Mouse (Mus musculus): ENCODE results near the gene Col24a1.
"Not testable (repeated sequence)": the region's sequence is repeated elsewhere in the genome, so short reads cannot be mapped to it uniquely, and the experiment has no call there.

The Col24a1 gene

DNA sequence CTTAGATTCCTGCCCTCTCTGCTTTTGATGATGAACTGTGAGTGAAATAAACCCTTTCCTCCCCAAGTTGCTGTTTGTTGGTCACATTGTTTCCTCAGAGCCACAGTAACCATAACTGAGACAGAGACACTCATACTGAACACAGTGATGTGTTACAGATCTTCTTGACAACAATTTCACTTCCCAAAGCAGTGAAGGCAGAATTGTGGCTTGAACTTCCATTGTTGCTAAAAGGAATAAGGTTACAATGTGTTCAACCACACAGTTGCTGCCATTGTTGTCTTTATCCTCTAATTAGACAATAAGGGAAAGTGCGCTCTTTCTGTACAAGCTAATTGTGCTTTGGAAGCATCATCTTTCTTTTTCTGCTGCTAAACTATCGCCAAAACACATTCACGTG lies 61.7 kb downstream of the Col24a1 start:
- DNase-seq (ENCODE audit: low spot score in 2 of 2) = no peak

DNA sequence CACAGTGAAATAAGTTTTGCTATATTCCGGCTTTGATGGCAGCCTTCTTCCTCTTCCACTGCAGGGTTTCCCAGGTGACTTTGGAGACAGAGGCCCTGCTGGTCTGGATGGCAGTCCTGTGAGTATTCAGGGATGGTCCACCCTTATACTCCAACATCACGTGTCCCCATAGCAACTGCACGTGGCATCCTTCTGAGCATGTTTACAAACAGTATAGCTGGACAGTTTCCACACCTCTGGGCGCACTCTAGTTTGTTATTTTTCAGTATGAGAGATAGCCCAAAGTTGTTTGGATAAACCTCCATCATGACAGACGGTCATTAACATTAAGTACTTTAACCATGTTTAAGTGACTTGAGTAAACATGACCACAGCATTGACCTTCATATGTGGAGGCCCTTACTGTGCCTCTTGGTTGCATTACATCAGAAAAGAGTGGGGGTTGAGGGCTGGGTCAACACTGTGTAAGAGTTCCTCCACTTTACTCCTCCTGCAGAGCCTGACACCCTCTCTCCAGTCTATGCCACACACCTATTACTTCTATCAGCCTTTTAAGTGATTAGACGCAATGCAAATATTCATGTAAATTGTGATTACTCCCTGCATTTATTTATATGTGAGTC lies 64.7 kb downstream of the Col24a1 start:
- DNase-seq (ENCODE audit: low spot score in 2 of 2) = no peak

DNA sequence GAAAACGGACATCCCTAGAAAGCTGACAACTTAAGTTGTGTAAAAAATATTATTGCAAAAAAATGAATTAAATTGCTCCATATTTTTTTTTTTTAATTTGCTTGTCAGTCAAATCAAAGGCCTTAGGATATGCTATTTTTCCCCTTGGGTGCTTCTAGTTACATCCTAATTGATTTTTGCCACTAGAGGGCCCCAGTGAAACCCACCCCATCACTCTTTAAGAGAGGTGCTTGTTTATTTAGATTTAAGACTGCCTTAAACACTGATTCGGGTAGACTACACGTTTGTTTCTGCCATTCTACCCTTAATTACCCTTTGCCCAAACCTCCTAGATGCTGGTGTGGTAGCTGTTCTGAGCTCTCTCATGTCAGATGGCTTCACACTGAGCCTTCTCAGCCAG lies 73.0 kb downstream of the Col24a1 start:
- no peak for DNase-seq (ENCODE audit: low spot score in 2 of 2)

DNA sequence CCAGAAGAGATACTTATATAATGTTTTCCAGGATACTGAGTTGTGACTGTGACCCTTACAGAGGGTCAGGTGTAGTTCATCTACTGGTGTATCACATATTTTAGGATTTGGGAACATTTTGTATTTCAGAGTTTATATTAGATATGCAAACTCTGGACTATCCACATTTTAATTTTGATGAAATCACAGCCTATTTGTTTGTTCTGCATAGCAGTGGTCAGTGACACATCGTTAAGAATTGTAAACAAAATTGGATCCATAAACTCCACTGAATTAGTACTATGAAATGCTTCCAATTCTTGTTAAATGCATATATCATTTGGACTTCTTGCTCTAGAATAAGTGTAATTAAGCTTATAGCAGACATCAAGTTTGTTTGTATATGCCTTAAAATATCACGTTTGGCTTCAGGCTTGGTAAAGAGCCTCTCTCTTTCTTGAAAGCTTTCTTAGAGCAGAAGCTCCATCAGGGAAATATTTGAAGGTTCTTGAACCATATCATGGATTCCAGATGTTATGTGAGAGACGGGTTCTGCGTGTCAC lies 75.0 kb downstream of the Col24a1 start:
- no peak for DNase-seq (ENCODE audit: low spot score in 2 of 2)

DNA sequence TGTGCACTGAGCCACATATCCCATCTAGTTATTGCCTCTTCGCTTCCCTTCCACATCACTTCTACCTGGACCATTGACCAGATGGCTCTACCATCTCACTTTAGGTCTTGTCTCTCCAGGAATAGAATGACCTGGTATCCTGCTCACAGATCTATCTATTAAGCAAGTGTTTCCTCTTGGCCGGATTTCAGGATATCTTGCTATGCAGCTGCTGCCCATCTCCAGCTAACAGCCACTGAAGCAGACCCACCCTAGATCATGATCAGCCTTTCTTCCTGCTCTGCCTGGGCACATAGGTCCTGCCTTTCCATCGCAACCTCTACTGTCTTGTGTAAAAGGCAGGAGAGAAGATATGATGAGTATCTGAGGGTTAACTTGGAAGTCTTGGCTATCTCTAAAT lies 84.0 kb downstream of the Col24a1 start:
- no peak for DNase-seq (ENCODE audit: low spot score in 2 of 2)

DNA sequence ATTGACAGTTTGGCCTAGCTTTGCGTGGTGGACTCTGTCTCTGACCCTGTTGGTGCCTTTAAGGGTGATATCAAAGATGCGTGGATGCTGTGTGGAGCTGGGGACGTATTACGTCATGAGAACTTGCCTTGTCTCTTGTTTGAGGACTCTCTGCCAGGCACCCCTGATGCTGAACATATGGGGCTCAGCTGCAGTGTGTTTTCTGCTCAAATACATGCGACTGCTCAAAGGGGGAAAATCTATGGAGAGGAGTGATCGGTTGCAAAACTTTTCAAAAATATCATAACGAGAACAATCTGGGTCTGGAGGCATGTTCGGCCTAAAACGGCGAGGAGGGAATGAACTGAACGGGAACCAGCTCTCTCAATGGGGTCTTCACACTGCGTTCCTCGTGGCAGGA lies 90.8 kb downstream of the Col24a1 start:
- no peak for DNase-seq (ENCODE audit: low spot score in 2 of 2)

DNA sequence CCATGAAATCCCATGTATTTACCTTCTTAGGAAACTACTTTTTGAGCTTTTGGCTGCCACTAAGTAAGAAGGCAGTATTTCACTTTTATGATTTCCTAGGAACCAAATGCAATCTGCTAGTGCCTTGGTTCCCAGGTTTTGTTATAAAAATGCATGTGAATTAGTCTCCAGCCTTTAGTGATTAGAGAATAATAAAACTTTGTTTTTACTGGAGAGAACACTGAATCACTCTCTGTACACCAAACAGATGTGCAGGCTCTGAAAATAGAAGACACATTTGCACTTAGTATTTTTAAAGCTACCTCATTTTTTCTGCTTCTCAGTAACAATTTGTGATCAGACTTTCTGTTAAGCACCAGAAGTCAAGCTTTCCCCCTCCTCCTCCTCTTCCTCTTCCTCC lies 94.2 kb downstream of the Col24a1 start:
- DNase-seq (ENCODE audit: low spot score in 2 of 2) = no peak

DNA sequence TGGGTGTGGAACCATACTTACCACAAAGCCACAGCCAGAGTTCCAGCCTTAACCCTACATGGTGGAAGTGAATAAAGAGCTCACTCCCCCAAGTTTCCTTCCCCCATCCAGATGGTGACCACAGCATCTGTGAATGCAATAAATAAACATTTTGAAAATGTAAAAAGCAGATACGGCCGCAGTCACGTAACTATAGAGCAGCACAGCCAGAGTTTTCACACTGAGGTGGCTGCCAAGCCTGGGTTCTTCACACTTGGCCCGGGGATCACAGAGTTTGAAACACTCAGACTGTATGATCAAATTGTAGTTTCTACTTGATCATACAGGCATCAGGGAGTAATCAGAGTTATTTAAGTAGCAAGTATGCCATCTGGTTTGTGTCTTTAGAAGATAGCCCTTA lies 98.4 kb downstream of the Col24a1 start:
- no peak for DNase-seq (ENCODE audit: low spot score in 2 of 2)

DNA sequence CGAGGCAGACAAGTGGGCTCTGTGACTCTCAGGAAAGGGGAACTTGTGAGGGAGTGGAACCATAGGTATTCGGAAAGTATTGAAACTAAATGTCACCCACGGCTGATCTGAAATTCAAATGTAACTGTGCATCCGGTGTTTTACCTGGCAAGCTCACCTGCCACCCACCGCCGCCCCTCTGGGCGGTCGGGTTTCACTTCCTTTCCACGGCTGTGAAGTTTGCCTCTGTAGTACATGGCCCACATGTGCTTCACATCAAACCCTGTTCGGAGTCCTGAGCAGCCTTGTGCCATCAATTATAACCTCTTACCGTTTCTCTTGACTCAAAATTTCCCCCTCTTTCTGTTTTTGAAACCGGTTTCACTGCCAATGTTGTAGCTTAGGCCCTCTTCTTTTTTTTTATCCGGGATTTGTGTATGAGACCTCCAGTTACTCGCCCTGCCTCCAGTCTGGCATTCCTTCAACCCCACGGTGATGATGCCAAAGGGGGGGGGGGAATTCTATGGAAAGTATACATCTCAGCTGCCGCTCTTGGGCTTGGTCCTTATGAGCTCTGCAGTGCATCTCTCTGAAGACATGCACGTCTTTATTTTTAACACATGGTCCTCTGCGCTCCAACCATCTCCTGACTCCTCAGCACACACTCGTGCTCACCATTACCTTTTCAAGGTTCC lies 99.9 kb downstream of the Col24a1 start:
- no peak for DNase-seq (ENCODE audit: low spot score in 2 of 2)

DNA sequence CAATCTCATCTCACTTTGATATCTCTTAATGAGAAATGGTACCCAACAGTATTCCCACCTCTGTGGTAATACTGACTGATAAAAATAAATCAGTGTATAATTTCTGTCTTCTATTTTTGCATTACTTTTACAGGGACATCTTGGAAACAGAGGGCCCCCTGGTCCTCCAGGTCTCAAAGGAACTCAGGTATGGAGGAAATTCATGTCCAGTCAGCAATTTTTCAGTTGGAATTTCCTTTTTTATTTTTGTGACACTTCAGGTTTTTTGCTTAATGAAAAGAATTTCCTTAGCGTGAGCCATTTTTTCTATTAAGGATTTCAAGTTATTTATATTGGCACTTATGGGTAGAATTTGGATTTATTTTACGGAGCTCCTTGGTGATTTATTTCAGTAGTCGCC lies 106.9 kb downstream of the Col24a1 start:
- no peak for DNase-seq (ENCODE audit: low spot score in 2 of 2)

DNA sequence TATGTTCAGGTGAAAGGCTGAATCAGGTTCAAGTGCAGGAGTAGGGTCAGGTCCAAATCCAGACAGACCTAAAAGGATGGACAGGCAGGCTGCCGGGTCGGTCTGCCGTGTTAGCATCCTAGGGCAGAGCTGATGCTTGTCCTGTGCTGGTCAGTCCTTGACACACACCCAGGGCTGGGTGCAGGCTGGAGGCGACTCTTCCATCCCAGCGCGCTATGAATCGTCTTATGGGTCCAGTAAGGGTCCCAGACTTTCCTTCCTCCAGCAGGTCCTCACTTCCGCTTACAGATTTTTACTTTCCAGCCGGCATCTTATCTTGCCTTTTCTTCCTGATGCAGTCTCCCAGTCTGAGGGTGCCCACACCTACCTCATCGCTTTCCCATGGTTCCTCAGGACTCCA lies 110.0 kb downstream of the Col24a1 start:
- DNase-seq (ENCODE audit: low spot score in 2 of 2) = no peak

DNA sequence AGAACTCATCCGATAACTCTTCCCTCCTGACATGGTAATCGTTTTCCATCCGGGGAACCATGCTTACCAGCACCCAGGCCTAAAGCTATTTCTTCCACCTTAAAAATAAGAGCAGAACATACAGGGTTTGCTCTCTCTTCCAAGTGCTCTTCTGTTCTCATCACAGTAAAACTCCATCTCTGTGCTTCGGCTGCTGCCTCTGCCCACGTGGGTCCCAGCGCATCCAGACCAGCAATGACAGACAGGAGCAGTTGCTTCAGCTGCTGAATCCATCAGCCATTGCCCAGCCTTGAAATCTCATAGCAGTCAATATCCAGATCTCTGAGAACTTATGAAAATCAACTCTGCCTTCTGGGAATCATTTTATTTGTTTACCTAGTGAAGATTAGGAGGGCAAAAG lies 110.7 kb downstream of the Col24a1 start:
- no peak for DNase-seq (ENCODE audit: low spot score in 2 of 2)

DNA sequence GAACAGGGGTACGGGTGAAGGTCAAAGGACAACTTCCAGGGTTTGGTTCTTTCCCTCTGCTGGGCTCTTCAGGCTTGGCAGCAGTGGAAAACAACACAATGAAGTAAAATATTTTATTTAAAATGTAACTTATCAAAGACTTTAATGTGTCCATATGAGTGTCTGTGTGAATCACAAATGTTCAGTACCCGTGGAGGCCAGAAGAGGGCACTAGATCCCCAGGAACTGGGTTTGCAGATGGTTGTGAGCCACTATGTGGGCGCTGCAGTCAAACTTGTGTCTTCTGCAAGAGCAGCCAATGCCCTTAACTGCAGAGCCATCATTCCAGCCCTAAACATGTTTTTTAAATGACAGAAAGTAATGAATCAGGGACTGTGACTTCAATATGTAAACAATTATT lies 115.8 kb downstream of the Col24a1 start:
- no peak for DNase-seq (ENCODE audit: low spot score in 2 of 2)

DNA sequence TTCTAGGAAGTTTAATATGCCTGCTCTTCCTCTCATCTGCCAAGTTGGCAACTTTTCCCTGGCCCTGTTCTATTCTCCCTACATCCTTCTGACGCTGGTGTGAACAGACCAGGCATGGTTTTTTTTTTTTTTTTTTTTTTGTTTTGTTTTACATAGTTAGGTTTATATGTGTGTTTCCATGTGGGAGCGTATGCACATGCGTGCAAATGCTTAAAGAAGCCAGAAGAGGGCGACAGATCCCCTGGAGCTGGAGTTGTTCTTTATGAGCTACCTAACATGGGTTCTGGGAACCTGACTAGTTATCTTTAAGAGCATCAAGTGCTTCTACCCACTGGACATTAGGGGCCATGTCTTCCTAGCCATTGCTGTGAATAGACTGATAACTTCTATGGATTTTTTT lies 119.9 kb downstream of the Col24a1 start:
- DNase-seq (ENCODE audit: low spot score in 2 of 2) = no peak

DNA sequence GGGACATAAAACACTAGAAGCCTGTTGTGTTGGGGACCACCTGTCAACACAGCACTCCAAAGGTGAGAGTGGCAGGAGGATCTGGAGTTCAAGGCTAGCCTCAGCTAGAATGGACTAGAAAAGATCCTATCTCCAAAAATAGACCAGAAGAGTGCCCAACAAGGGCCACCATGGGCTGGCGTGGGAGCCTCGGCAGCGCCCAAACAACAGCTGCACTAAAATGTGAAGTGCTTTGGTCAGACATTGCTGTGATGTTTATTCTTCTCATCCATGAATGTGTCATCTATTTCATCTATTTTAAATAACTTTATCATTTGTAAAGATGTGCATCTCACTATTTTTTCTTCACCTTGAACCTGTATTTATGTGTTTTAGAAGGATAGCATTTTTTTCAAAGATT lies 122.1 kb downstream of the Col24a1 start:
- no peak for DNase-seq (ENCODE audit: low spot score in 2 of 2)

DNA sequence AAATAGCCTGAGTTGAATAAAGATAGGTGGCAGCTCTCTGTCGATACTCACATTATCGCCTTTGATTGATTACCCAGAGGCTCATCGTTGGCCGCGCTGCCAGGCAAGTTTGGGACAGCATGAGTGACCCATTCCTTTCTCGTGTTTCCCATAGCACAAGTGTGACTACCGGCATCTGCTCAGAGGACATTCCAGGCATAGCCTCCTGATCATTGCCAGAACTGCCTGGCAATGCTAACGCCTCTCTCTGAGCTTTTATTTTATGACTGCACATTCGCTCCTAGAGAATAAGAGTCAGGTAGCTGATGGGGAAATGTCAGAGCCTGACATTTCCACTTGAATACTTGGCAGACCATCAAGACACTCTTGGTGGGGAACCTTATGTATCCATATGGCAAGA lies 125.5 kb downstream of the Col24a1 start:
- no peak for DNase-seq (ENCODE audit: low spot score in 2 of 2)

DNA sequence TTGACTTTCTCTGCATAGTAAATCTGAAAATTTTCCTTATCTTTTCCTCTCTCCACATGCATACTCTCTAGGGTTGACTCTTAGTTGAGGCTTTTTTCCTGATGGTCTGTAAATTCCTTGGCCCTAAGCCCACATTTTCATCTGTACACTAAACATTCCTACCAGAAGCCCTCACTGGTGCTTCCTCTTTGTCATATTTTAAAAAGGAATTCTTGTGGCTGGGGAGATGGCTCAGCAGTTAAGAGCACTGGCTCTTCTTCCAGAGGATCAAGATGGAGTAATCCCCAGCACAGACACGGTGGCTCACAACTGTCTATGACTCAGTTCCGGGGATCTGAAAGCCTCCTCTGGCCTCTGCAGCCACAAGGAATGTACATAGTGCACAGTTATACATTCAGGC lies 128.1 kb downstream of the Col24a1 start:
- DNase-seq (ENCODE audit: low spot score in 2 of 2) = no peak

DNA sequence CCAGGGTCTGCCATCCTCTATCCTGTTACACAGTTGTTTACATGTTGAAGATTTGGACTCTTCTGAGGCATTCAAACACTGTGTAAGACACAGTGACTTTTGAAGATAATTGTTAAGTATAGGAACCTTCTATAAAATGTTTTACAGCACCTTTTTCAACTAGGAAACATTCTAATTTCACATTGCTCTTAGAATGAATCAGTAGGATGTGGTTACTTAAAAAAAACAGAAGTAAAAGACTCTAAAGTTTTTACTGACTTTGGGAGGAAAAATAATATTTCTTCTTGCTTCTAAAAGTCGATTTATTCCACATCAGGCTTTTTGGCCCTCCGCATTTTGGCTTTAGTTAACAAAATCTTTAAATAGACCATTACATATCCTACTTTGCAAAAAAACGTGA lies 129.8 kb downstream of the Col24a1 start:
- DNase-seq (ENCODE audit: low spot score in 2 of 2) = no peak

DNA sequence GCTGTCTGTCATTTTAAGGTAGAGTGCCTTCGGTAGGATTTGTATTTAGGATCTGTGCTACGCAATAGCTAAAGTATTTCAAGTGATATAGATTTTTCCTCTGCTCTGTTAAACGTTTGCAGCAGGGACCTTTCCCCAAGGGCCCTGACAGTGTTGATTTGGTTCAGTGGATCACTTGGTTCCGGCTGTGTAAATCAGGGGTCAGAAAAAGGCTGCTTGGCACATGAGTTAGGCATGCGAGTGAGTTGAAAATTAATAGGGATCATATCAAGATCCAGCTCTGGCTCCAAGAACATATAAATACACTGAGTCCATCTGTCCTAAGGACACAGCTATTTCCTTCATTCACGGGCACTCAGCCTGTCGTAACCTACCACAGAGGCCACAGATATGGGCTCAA lies 146.1 kb downstream of the Col24a1 start:
- no peak for DNase-seq (ENCODE audit: low spot score in 2 of 2)

DNA sequence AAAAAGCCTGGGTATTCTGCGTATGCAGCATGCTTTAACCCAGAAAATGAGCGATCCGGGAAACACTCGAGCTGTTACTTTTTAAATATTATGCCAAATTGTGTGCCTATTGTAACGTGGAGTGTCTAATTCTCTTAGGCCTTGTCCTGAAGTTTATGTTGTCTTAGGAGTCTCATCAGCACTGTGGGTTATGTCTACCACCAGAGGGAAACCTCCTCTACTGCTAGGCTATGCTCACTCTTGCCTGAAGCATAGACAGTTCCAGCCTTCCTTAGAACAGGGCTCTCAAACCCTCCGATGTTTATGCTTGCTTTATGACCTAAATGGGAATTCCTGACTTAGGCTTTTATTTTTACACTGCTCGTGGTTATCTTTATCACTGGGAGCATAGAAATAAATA lies 146.8 kb downstream of the Col24a1 start:
- no peak for DNase-seq (ENCODE audit: low spot score in 2 of 2)

DNA sequence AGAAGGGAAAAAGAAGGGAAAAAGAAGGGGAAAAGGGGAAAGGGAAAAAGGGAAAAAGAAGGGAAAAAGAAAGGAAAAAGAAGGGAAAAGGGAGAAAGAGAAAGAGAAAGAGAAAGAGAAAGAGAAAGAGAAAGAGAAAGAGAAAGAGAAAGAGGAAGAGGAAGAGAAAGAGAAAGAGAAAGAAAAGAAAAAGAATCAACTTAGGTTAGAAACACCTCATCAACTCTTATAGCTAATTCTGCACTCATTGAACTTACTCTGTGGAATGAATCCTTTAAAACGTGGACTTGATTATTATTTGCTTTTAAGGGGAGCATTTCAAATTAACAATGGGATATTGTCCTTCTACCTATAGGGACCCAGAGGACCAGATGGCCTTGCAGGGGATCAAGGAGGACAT lies 148.7 kb downstream of the Col24a1 start:
- no peak for DNase-seq (ENCODE audit: low spot score in 2 of 2)

DNA sequence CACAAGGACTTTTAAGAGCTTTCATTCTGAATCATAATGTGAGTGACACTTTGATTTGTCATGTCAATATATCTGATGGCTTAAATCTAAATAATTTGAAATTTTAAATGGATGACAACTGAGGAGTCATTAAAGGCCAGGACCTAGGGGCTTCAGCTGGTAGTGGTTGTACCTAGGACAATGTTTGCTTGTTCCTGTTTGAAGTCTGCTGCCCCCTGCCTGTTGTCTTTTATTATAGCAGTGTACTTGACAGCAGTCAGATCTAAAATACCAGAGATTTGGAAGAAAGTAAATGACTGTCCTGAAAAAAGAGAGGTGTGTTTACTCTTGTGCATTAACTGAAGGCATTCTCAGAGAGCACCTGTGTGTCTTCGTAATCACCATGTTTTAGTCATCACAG lies 150.0 kb downstream of the Col24a1 start:
- DNase-seq (ENCODE audit: low spot score in 2 of 2) = peak in 1 of 2 experiments; percentile 8

DNA sequence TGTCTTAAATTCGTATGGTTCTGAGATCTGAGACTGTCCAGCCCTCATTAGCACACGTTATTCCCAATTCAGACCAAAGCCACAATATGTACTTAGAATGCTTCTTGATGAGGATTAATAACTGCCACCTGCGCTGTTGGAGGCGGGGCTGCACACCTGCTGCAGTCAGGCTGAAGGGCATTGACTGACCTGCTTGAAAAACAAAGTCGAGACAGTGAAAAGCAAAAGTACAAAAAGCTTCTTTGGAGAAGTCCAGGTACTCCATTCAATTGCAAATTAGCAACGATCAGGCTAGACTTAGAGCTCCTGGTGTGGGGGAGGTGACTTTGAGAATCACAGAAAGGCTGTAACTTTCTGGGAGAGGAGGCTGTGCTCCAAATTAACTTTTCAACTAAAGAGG lies 150.9 kb downstream of the Col24a1 start:
- not testable (repeated sequence) for DNase-seq (ENCODE audit: low spot score in 2 of 2)

DNA sequence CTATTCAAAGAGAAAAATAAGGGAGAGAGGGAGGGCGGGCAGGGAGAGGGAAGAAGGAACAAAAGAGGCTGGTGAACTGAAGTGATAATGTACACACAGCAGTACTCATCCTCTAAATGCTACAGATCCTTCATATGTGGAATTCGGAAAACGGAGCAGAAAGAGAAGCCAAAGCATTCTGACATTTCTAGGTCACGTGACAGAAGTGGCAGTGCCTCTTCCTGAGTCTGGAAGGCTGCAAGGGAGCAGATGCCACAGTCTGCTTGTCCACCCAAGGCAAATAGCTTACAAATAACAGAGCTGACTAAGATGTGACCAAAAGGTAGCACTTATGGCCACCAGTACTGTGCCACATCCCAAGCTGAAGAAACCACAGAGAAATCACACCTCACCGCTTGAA lies 164.8 kb downstream of the Col24a1 start:
- DNase-seq (ENCODE audit: low spot score in 2 of 2) = no peak
